Mouse (Mus musculus): Measurements from ENCODE around the gene Aph1c. TPM values are rescaled to one million over a fixed set of nuclear protein-coding genes. Genes with fewer than 3 reads are reported as not detected.
"Not testable (repeated sequence)": the region's sequence is repeated elsewhere in the genome, so short reads cannot be mapped to it uniquely, and the experiment has no call there.

The Aph1c gene
- polyA plus RNA-seq, 1 experiment from 2014 or later, result 3.2 TPM

- no peak overlapping the region for H3K4me2 ChIP-seq (ENCODE audit: low read depth, low read length, severe bottlenecking)
These were observed 39.0 kb upstream of the Aph1c start for GRCm38 (mm10) chr9:66873531-66873930.

GRCm38 (mm10) chr9:66873009-66873408, 38.5 kb upstream of the Aph1c start:
- H3K36me3 ChIP-seq (ENCODE audit: control insufficient read depth, insufficient read depth, low read length); H3K9ac ChIP-seq (ENCODE audit: low read length); ATAC-seq (replicated peaks; ENCODE audit: low FRiP score); H3K4me3 ChIP-seq (ENCODE audit: low read depth, low read length); DNase-seq (ENCODE audit: low spot score); H3K9me3 ChIP-seq (ENCODE audit: control insufficient read depth, low read length); H3K27ac ChIP-seq (ENCODE audit: low read depth, low read length); H3K4me2 ChIP-seq (ENCODE audit: low read depth, low read length, severe bottlenecking); H3K4me1 ChIP-seq (replicated peaks; ENCODE audit: control insufficient read depth, insufficient read depth, low read length); H3K27me3 ChIP-seq (ENCODE audit: control insufficient read depth, insufficient read depth, low read length): not testable (repeated sequence)
- WGBS, result 89% methylated on average over 2 of the region's 2 CpGs

More at GRCm38 (mm10) chr9:66873531-66873930, 39.0 kb upstream of the Aph1c start:
- Histone ChIP-seq H3K9me3 (ENCODE audit: control insufficient read depth, low read length) (no peaks in the 10 kb centered on the region), H3K36me3 (ENCODE audit: control insufficient read depth, insufficient read depth, low read length) (no peaks in the 10 kb centered on the region), H3K27ac (ENCODE audit: low read depth, low read length) (no peak overlapping the region), H3K27me3 (ENCODE audit: control insufficient read depth, insufficient read depth, low read length) (no peaks in the 10 kb centered on the region), H3K4me3 (ENCODE audit: low read depth, low read length) (no peak overlapping the region), H3K4me1 (replicated peaks; ENCODE audit: control insufficient read depth, insufficient read depth, low read length) (no peaks in the 10 kb centered on the region), H3K9ac (ENCODE audit: low read length) (no peak overlapping the region)
- ATAC-seq (replicated peaks; ENCODE audit: low FRiP score) (no peak), DNase-seq (ENCODE audit: low spot score) (no peak)

GRCm38 (mm10) chr9:66872015-66872727, 37.6 kb upstream of the Aph1c start:
- ATAC-seq (replicated peaks; ENCODE audit: low FRiP score) (no peak), DNase-seq (ENCODE audit: low spot score) (no peak)
- Histone ChIP-seq H3K9ac (ENCODE audit: low read length) (no peak overlapping the region), H3K4me3 (ENCODE audit: low read depth, low read length) (no peak overlapping the region), H3K4me1 (replicated peaks; ENCODE audit: control insufficient read depth, insufficient read depth, low read length) (no peaks in the 10 kb centered on the region), H3K9me3 (ENCODE audit: control insufficient read depth, low read length) (no peaks in the 10 kb centered on the region), H3K36me3 (ENCODE audit: control insufficient read depth, insufficient read depth, low read length) (no peaks in the 10 kb centered on the region), H3K4me2 (ENCODE audit: low read depth, low read length, severe bottlenecking) (no peak overlapping the region), H3K27me3 (ENCODE audit: control insufficient read depth, insufficient read depth, low read length) (no peaks in the 10 kb centered on the region), H3K27ac (ENCODE audit: low read depth, low read length) (no peak overlapping the region)
- 84% methylated on average over 10 of the region's 10 CpGs for WGBS

GRCm38 (mm10) chr9:66864708-66865107, 30.2 kb upstream of the Aph1c start:
- DNase-seq (ENCODE audit: low spot score) (no peak), ATAC-seq (replicated peaks; ENCODE audit: low FRiP score) (no peak)
- no peaks in the 10 kb centered on the region for H3K9me3 ChIP-seq (ENCODE audit: control insufficient read depth, low read length)
- no peak overlapping the region for H3K9ac ChIP-seq (ENCODE audit: low read length)
- no peak overlapping the region for H3K4me2 ChIP-seq (ENCODE audit: low read depth, low read length, severe bottlenecking)
- H3K4me1 ChIP-seq (replicated peaks; ENCODE audit: control insufficient read depth, insufficient read depth, low read length), result peaks cover 14% of the 10 kb centered on the region; the same call in 1 of the 2 replicates
- WGBS, result 72% methylated on average over 3 of the region's 3 CpGs
- H3K36me3 ChIP-seq (ENCODE audit: control insufficient read depth, insufficient read depth, low read length), result no peaks in the 10 kb centered on the region
- no peak overlapping the region for H3K4me3 ChIP-seq (ENCODE audit: low read depth, low read length)
- no peaks in the 10 kb centered on the region for H3K27me3 ChIP-seq (ENCODE audit: control insufficient read depth, insufficient read depth, low read length)
- H3K27ac ChIP-seq (ENCODE audit: low read depth, low read length), result peak overlapping the region; percentile 78

GRCm38 (mm10) chr9:66863456-66863855, 28.9 kb upstream of the Aph1c start:
- no peaks in the 10 kb centered on the region for H3K27me3 ChIP-seq (ENCODE audit: control insufficient read depth, insufficient read depth, low read length)
- no peaks in the 10 kb centered on the region for H3K9me3 ChIP-seq (ENCODE audit: control insufficient read depth, low read length)
- H3K36me3 ChIP-seq (ENCODE audit: control insufficient read depth, insufficient read depth, low read length), result no peaks in the 10 kb centered on the region
- no peak for ATAC-seq (replicated peaks; ENCODE audit: low FRiP score)
- no peak overlapping the region for H3K4me3 ChIP-seq (ENCODE audit: low read depth, low read length)
- no peak overlapping the region for H3K4me2 ChIP-seq (ENCODE audit: low read depth, low read length, severe bottlenecking)
- peak overlapping the region; percentile 78 for H3K27ac ChIP-seq (ENCODE audit: low read depth, low read length)
- DNase-seq (ENCODE audit: low spot score), result no peak
- 15% methylated on average over 3 of the region's 3 CpGs for WGBS
- H3K9ac ChIP-seq (ENCODE audit: low read length), result no peak overlapping the region
- peaks cover 14% of the 10 kb centered on the region; the same call in 1 of the 2 replicates for H3K4me1 ChIP-seq (replicated peaks; ENCODE audit: control insufficient read depth, insufficient read depth, low read length)

- H3K9ac ChIP-seq (ENCODE audit: low read length), result no peak overlapping the region
- H3K27ac ChIP-seq (ENCODE audit: low read depth, low read length), result no peak overlapping the region
- no peak for ATAC-seq (replicated peaks; ENCODE audit: low FRiP score)
- 96% methylated on average over 4 of the region's 4 CpGs for WGBS
- H3K36me3 ChIP-seq (ENCODE audit: control insufficient read depth, insufficient read depth, low read length), result no peaks in the 10 kb centered on the region
- no peaks in the 10 kb centered on the region for H3K9me3 ChIP-seq (ENCODE audit: control insufficient read depth, low read length)
- no peak for DNase-seq (ENCODE audit: low spot score)
- H3K4me2 ChIP-seq (ENCODE audit: low read depth, low read length, severe bottlenecking), result no peak overlapping the region
- no peak overlapping the region for H3K4me3 ChIP-seq (ENCODE audit: low read depth, low read length)
- H3K27me3 ChIP-seq (ENCODE audit: control insufficient read depth, insufficient read depth, low read length), result no peaks in the 10 kb centered on the region
- peaks cover 14% of the 10 kb centered on the region; the same call in 1 of the 2 replicates for H3K4me1 ChIP-seq (replicated peaks; ENCODE audit: control insufficient read depth, insufficient read depth, low read length)
These were observed 27.7 kb upstream of the Aph1c start for GRCm38 (mm10) chr9:66862202-66862601.

GRCm38 (mm10) chr9:66861104-66861767, 26.7 kb upstream of the Aph1c start:
- DNase-seq (ENCODE audit: low spot score) (no peak), ATAC-seq (replicated peaks; ENCODE audit: low FRiP score) (no peak)
- 58% methylated on average over 5 of the region's 5 CpGs for WGBS
- peak overlapping the region; percentile 70 for H3K27ac ChIP-seq (ENCODE audit: low read depth, low read length)
- H3K27me3 ChIP-seq (ENCODE audit: control insufficient read depth, insufficient read depth, low read length), result no peaks in the 10 kb centered on the region
- H3K36me3 ChIP-seq (ENCODE audit: control insufficient read depth, insufficient read depth, low read length), result no peaks in the 10 kb centered on the region
- no peak overlapping the region for H3K4me3 ChIP-seq (ENCODE audit: low read depth, low read length)
- peaks cover 14% of the 10 kb centered on the region; the same call in 1 of the 2 replicates for H3K4me1 ChIP-seq (replicated peaks; ENCODE audit: control insufficient read depth, insufficient read depth, low read length)
- no peaks in the 10 kb centered on the region for H3K9me3 ChIP-seq (ENCODE audit: control insufficient read depth, low read length)
- no peak overlapping the region for H3K9ac ChIP-seq (ENCODE audit: low read length)
- no peak overlapping the region for H3K4me2 ChIP-seq (ENCODE audit: low read depth, low read length, severe bottlenecking)

GRCm38 (mm10) chr9:66859523-66859922, 25.0 kb upstream of the Aph1c start:
- no peak overlapping the region for H3K9ac ChIP-seq (ENCODE audit: low read length)
- WGBS, result 93% methylated on average over 5 of the region's 5 CpGs
- ATAC-seq (replicated peaks; ENCODE audit: low FRiP score) (no peak), DNase-seq (ENCODE audit: low spot score) (no peak)
- peaks cover 14% of the 10 kb centered on the region; the same call in 1 of the 2 replicates for H3K4me1 ChIP-seq (replicated peaks; ENCODE audit: control insufficient read depth, insufficient read depth, low read length)
- no peaks in the 10 kb centered on the region for H3K36me3 ChIP-seq (ENCODE audit: control insufficient read depth, insufficient read depth, low read length)
- no peak overlapping the region for H3K4me2 ChIP-seq (ENCODE audit: low read depth, low read length, severe bottlenecking)
- H3K27me3 ChIP-seq (ENCODE audit: control insufficient read depth, insufficient read depth, low read length), result no peaks in the 10 kb centered on the region
- no peak overlapping the region for H3K4me3 ChIP-seq (ENCODE audit: low read depth, low read length)
- H3K9me3 ChIP-seq (ENCODE audit: control insufficient read depth, low read length), result no peaks in the 10 kb centered on the region
- no peak overlapping the region for H3K27ac ChIP-seq (ENCODE audit: low read depth, low read length)

All from forebrain, embryonic 11.5 days (tissue).